Mouse (Mus musculus) forelimb bud, embryonic 11.5 days (tissue): ENCODE data around the gene Sorbs1.
"Not testable (repeated sequence)": the region's sequence is repeated elsewhere in the genome, so short reads cannot be mapped to it uniquely, and the experiment has no call there.

Source experiments
- DNase-seq: peaks from one replicate; pipeline ENCODE4 v3.0.0-alpha.2; 2012; ENCODE audit warnings: low read depth, low spot score

The Sorbs1 gene

GRCm38 (mm10) chr19:40513632-40514078 is at the start of gene Sorbs1:
Gene Sorbs1, minus strand, starts transcription at chr19:40513779.
- peak; percentile 96 for DNase-seq

- DNase-seq = not testable (repeated sequence)
Observed at GRCm38 (mm10) chr19:40561521-40561920, 47.9 kb upstream of the Sorbs1 start.

- DNase-seq = no peak
Observed at GRCm38 (mm10) chr19:40556029-40556428, 42.5 kb upstream of the Sorbs1 start.

DNA sequence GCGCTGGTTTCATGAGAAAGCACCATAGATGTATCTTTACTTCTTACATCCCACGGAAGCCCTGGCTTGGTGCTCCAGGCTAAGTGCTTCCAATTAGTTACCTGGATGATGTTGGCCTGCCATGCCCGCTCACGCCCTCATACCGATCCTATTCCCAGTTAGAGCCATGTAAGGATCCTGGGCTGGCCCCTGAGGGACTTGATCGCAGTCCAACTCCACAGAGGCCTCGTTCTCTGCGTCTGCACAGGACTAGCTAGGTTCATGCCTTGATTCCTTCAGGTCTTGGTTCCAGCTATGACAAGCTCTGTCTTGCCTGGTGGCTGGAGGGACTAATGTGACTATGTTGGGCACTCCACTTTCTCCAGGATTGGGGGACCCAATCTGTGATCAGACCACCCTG is 41.6 kb upstream of the Sorbs1 start:
- no peak for DNase-seq

DNA sequence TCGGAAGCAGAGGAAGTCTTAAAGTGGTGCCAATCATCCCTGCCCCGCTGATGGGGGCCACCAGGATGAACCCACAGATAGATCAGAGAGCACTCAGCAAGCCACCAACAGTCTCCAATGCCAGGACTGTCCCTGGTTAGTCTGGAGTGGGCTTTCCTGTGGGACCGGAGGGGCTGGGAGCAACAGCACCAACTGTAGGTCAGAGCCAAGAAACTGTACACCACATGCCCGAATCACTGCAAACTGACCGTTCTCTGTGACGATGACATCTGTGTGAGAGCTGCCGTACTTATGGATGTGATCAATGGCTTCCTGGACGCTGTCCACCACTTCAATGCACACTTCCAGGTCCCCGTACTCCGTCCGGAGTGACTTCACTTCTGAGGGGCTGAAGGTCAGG is 40.8 kb upstream of the Sorbs1 start:
- DNase-seq = no peak

DNA sequence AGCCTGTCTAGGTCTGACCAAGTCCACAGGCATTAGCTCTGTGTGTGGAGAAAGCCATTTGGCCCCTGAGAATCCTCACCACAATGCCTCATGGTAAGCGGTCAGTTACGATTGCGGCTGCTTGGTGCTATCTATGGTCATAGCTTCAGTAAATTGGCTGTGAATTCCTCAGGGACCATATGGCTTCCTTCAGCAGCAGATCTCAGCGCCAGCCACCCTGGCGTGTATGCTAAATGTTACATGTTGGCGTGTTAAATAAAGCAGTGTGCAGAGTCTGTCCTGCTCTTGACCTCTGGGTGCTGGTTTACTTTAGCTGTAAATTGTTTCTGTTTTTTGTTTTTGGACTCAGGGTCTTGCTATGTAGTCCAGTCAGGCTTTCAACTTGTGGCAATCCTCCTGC is 40.3 kb upstream of the Sorbs1 start:
- no peak for DNase-seq

- DNase-seq = no peak
Observed at GRCm38 (mm10) chr19:40553014-40553789, 39.6 kb upstream of the Sorbs1 start.

DNA sequence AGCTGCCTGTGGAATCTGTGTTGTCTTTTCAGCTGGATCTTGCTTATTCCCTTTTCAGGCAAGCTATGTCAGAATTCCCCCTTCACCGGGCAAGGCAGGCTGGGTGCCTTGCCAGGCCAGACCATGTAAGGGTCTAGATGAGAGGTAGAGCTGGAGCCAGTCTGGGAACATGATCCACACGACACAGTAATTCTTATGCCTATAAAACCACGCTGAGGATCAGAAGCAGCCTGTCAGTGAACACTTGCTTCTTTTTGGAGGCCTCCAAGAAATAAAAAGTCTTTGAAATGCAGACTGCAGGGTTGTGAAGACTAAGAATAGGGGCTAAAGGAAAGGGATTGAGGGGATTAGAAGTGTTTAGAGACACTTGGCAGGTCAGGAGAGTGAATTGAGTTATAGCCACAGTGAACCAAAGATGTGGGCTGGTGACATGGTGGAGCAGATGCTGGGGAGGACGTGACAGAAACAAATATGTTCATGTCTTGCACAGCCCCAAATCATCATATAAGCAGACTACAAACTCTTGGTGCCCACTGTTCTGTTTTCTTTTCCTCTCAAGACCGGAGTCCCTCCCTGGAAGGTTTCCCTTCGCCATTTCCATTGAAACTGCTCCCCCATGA is 36.0 kb upstream of the Sorbs1 start:
- no peak for DNase-seq

DNA sequence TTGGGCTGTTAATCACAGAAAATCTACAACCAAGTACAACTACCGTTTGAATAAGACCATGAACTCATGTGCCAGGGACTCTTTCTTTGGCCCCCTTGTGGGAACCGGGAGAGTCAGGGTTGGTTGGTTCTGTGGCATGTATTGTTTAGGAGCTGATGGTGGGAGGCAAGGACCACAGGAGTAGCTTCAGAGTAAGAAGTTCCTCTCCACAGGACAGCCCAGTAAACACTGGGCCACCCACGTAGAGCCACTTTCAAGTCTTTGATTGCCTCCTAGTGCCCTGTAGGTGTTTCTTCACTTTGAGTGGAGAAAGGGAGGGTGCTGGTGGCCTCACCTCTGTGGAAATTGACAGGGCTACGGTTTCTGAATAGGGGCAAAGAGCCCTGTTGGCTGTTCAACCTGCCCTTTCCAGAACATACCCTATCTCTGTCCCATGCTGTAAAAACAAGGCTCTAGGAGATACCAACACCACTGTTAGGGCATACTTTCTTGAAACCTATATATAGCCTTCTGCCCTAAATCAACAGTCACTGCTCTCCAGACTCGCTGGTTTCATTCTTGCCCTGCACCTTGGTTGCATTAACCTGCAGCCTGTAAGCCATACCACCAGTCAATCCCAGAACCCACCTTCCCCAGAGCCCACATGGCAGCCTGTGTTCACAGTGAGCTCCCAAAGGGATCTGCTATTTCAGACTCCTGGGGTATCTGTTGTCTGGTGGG is 35.4 kb upstream of the Sorbs1 start:
- peak; percentile 48 for DNase-seq

DNA sequence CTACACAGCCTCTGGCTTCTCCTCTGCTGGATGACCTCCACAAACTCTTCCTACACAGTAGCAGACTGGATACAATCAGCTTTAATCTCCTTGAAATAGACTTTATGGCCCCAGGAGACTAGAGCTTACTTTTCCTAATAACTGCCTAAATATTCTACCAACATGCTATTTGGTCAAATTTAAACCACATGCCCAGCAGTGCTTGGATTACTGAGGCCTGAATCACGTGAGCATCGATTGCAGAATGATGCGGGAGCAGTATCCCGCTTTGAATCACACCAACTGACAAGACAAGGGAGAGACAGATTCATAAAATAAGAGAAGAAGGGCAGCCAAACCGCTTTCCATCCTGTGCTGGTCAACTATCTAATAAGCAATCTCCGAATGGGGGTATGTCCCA is 34.8 kb upstream of the Sorbs1 start:
- DNase-seq = no peak

DNA sequence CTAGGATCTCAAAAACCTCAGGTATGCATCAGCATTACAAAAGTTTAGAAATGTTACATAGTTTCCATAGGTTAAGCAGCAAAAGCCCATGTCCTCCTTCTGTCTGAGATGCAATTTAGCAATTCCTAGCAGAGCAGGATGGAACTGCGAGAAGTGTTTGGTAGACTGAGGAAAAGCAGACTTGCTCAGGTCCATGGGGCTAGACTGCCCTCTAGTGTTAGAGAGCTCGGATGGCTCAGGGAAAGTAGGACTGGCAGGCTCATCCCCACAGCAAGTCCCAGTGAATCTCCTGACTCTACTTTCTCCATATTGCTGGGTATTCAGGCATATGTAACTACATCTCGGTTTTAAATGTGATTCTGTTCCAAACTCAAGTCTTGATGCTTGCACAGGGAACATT is 31.3 kb upstream of the Sorbs1 start:
- DNase-seq = peak; percentile 67

GRCm38 (mm10) chr19:40542776-40543175 is 29.2 kb upstream of the Sorbs1 start:
- no peak for DNase-seq

GRCm38 (mm10) chr19:40536526-40536925 is 22.9 kb upstream of the Sorbs1 start:
- no peak for DNase-seq

GRCm38 (mm10) chr19:40532525-40532924 is 18.9 kb upstream of the Sorbs1 start:
- DNase-seq = no peak

GRCm38 (mm10) chr19:40530323-40530722 is 16.7 kb upstream of the Sorbs1 start:
- no peak for DNase-seq

DNA sequence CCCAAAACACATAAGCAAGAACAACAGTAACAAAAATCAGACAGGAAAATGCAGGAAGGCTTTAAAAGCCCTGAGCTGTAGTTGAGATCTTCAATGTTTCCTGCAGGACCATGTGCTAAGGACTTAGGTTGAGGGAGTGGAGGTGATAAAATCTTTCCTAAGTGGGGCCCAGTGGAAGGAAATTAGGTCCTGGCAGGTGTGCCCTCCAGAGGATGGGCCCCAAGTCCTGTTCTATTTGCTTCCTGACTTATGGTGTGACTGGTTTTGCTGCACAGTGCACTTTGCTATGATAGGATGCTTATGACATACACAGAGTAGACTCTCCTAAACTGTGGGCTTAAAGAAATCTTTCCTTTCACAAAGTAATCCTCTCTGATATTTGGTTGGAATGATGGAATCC is 14.7 kb upstream of the Sorbs1 start:
- no peak for DNase-seq

DNA sequence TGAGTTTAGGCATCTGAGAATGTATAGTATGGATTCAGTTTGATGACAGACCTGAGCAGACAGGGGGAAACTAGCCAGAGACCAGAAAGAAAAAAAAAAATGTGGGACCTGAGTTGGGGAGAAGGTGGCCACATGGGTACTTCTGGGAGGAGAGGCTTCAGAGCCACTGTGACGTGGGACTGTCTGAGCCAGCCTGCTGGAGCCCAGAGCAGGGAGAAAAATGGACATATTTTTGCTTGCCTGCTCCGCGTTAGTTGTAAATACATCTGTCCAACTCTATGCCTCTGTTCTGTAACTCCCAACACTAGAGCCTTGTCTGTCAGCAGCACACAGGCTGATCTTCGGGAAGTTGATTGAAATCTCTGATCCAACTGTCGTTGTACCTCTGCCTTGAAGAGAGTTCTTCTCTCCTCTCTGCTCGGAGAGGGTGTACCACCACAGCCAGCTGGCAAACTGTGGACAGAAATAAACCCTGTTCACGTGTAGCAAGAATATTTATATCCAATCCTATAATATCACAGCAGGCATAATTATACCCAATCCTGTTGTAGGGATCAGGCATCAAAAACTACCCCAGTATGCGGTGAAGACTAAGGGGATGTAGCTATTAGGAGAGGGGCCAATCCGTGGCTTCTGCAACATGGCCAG is 12.9 kb upstream of the Sorbs1 start:
- DNase-seq = no peak

DNA sequence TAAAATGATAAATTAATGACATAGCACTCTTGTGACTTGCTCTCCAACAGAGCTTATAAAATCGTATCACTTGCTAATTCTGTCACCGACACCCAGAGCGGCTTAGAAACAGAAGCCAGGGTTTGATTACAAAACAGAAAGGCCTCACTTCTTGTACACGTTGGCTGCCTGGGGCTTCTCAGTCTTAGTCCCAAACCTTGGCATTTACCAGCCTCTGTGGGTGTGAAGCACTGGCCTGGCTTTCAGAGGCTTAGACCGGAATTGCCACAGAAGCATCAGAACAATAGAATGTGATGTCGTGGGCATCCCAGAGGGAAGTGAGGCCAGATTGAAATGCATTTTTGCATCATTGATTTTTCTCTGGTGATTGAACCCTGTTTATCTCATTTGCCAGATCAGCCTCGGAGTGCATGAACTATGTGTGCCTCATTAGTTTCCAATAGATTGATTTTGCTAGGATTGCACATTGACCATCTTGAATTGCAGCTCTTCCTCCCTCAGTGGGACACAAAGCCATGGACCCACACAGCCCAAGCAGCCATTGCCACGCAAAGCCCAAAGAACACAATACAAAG is 9.9 kb upstream of the Sorbs1 start:
- DNase-seq = no peak

DNA sequence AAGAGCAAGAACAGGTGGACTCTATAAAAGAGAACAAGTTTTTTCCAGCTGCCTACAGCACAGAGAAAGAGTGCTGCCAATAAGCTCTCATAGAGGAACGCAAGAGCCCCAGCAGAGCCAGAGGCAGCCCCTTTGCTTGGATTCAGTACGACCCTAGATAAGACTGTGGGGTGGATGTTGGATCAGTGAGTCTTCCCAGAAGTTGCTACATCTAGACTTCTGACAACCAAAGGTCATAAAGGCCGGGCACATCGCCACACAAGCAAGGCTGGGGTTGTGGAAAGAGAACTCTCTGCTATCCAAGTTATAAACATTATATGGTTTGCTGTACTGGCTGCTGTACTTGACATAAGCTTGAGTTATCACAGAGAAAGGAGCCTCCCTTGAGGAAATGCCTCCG is 6.8 kb upstream of the Sorbs1 start:
- no peak for DNase-seq

GRCm38 (mm10) chr19:40518706-40519105 is 5.1 kb upstream of the Sorbs1 start:
- DNase-seq = no peak

GRCm38 (mm10) chr19:40515596-40515995 is 2.0 kb upstream of the Sorbs1 start:
- DNase-seq = no peak

GRCm38 (mm10) chr19:40514376-40514775 is 797 bp upstream of the Sorbs1 start:
- no peak for DNase-seq
